Mouse (Mus musculus) yolk sac, embryonic 10.5 days (tissue): Measurements from ENCODE around the gene Gnao1.
A peak's percentile ranks its signal among the peaks of the same experiment; 100 is the strongest.

ENCODE experiments used
- DNase-seq: peaks from one replicate; pipeline ENCODE4 v3.0.0-alpha.2; 2017; ENCODE audit warnings: low spot score

Gene Gnao1

DNA sequence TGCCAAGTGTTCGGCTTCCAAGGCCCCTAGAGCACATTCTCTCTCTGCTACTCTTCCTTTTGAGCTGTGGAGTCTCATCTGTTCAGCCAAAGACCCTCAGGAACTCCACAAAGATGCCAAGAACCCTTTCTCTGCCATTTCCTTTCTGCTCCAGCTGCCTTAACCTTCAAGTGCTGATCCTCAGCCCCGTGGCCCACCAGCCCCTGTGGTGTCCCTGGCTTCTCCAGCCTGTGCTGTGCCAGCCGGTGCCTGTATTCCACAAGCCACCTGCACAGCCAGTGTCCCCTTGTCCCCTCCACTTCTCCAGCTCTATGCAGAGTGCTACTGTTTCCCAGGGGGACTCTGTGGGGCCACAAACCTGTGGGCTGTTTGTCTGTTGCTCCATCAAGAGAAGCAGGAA lies 83.8 kb downstream of the Gnao1 start:
- no peak for DNase-seq

DNA sequence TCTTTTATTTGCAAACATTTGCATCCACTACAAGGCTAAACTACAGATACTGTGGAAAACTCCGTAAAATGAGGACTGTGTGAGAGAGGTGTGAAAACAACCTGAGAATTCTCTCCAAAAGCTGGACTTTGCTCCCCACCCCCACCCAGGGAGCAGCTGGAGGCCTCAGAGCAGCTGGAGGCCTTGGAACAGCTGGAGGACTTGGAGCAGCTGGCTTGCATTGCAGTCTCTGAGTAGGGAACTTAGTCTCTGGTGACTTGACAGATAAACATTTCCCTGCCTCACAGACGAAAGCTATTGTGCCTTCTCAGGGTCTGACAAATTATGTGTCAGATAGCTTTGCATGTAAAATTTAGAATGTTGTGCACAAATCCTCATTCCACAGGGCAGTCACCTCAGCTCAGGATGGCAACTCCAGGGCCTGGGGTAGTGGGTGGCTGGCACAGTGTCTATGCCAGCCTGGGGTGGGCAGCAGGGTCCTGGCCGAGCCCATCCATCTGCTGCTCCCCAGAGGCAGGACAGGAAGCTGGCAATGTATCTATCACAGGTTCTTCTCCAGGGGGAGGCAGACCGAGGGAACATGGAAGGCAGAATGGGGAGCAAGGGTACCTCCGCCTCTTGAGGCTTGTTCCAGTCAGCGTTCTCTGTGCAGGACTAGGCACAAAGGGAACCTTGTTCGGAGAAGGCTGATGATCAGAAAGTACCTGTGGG lies 87.2 kb downstream of the Gnao1 start:
- DNase-seq: no peak

DNA sequence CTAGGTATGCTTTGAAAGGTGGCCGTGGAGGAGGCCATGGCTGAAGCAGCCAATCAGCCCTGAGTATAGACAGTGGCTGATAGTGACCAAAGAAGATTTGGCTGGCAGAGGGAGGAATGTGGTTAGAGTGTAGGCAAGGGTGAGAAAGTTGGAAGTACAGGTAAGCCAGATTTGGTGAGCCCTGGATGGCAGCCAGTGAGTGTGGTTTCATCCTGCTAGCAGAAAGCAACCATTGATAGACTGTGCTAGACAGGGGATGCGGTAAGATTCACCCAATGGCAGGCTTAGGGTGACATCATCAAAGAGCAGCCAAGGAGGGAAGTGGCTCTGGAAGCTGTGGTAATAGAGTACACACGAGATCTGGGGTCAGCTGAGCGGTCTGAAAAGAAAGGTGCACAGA lies 88.8 kb downstream of the Gnao1 start:
- no peak for DNase-seq

DNA sequence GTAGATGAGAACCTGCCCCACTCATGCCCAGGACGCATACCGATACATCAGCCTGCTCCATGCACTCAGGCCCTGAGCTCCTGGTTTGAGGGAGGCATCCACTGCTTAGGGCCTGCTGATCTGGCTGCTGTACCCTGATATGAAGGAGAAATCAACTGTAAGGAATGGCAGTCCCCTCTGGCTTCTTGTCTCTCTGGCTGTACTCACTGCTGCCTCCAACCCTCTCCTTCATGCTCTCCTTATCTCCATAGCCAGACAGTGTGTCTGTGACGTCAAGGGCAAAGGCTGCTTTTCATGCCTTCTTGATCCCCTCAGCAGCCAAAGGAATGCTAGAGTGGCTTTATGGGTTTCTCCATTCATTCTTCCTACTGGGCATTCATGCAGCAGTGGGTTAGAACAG lies 92.3 kb downstream of the Gnao1 start:
- peak; percentile 53 for DNase-seq

DNA sequence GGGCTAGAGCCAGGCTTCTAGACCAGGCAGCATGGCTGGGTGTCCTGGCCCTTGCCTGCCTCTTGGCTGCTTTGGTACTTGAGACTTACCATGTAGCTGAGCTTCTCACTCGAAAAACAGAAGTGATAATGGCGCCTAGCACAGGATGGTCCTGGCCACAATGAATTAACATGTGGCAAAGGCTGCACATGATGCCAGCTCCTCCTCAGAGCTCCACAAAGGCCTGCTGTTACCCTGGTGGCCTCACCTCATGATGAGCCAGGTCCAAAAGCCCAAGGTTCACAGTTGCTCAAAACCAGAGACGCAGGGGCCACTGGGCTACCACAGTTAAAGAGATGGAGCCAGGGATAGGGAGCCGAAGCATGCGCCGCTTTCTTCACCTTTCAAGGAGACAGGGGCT lies 97.2 kb downstream of the Gnao1 start:
- DNase-seq: no peak

DNA sequence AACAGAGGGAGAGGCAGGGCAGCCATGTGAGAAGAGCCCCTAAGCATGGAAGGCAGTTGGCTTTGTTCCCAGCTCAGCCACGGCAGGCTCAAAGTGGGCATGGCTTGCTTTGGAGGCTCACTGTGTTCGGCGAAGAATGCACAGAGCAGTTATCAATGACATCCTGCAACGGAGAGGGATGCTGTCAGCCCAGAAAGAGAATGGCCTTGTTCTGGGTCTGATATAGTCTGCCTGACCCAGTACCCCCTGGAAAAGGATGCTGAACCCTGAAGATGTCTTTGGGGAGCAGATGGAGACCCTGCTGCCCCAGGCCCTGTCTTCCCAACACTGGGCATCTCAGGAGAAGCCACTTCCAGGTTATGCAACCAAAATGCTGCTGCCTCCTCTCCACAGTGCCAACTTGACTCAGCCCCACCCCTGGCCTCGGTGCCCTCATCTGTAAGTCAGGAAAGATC lies 98.2 kb downstream of the Gnao1 start:
- no peak for DNase-seq

DNA sequence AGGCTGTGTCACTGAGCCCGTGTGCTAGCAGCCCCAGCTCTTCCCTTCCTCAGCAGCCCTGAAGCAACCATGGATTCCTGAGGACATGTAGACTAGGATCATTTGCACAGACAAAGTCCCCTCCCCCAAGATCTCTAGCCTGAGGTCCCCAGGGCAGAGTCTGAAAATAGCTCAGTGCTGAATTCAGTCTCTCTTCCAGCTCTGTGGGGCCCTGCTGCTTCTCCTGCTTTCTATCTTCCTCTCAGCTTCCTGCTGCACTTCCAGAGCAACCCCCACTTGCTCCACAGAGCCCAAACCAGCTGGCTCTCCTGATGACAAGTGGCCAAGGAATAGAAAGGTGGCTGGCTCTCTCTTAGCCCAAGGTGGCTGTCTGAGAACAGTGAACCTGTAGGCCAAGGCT lies 98.8 kb downstream of the Gnao1 start:
- DNase-seq: peak; percentile 69

DNA sequence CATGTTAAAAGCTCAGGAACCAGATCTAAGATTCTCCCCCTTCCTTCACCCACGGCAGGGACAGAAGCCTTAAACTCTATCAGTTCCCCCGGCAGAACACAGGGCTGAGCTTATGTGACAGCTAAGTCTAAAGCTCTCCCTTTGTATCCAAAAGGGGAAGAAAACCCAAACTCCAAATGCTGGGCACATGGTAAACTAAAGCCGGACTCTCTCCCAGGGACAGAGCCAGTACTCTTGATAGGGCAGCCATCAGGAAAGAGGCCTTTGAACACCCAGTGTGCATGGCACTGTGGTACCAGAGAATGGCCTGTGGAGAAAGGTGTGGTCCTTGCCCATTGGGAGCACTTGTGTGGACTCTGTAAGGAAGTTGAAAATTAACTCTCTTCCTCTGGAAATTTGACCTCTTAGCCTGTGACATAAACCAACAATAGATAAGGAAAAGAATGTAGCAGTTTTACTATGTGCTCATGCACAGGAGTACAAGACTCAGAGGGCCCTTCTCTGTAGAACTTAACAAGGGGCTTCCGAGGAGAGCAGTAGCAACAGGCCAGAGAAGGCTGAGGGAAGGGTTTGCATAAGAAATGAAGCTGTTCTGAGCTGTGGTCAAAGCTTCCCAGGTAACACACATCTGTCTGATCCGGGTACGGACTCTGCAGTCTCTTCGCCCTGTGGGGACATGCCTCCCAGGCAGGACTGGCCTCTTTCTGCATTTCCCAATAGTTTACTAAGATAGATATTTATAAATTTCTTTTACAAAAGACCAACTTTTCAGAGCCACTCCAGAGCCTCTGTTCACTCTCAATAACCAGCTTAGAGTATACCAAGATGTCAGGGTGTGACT lies 102.2 kb downstream of the Gnao1 start:
- peak; percentile 70 for DNase-seq

DNA sequence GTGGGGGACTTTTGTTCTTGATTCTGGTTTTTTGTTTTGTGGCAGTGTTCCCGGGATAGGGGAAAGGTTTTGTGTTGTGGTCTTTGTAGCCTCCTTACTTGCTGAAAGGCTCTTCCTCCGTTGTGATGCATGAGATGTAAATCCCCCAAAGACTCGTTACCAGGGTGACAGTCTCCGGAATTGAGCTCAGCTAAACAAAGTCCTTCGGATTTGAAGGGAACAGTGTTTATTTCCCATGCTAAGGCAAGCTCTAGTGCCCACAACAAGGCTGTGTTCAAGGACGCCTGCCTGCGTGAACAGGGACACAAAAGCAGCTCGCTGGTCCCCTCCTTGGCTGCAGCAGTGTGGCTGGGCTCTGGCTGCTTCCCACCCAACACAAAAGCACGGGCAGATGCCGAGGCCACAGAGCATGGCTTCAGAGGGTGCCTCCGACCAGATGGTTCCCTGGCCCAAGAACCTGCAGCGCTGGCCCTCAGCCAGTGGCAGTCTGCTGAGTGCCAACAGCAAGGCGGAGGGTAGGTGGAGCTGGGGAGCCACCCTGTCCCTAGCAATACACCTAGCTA lies 108.2 kb downstream of the Gnao1 start:
- no peak for DNase-seq

DNA sequence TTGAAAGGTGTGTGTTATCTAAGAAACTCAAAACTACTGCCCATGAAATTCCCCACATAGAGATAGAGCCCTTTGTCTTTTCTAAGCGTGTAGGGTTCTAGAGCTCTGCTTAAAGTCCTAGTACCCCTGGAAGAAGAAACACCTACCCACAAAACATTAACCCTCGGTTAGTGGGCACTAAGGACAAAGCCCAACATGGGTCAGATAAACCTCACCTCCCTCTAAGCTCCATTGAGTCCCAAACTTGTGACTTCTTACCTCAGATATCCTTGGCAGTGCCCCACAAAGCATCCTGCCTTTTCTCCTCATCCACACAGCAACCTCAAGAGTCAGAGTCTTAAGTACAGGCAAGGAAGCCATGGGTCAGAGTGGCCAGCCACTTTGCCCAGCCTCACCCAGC lies 108.8 kb downstream of the Gnao1 start:
- DNase-seq: no peak

DNA sequence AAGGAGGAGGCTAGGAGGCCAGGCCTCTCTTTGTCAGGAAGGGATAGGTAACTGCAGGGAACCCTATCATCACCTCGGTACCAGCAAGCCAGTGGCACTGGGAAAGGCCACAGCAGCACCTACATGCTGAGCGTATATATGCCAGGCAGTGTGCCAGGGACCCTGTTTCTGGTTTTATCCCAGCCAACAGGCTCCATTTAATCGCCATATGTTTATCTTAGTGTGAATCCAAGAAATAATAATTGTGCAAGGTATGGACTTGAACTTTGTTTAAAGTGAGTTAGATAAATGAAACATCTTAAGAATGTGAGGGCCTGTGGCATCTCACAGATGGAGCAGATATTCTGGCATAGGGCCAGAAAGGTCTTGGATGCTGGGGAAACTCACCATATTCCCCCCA lies 109.7 kb downstream of the Gnao1 start:
- DNase-seq: peak; percentile 22

DNA sequence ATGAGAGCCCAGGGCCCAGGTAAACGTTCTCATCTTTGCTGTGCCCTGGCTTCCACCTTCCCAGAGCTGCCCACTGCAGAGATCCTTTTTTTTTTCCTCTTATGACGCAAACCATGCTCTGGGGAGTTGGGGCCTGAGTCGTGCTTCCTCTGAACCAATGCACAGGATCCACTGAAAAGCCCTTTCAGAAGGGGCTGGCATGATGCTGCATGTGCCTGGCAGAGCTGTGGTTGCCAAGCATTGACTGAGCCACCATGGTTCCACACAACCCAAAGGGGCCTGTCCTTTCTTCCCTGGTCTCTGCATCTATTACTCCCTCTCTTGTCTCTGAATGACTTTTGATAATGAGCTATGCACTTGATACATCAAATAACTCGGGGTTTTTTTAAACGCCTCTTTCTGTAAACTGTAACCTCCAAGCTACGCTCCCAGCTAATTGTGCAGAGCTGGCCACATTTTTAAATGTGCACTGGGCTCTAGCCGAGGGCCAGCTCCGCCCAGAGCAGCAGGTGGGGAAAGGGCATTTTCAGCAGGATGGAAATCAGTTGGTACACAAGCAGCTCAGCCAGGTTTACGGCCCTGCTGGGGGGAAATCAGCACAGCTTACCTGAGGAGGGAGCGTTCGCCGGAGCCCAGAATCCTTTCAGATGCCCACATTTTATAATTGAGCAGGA lies 110.3 kb downstream of the Gnao1 start:
- DNase-seq: no peak

DNA sequence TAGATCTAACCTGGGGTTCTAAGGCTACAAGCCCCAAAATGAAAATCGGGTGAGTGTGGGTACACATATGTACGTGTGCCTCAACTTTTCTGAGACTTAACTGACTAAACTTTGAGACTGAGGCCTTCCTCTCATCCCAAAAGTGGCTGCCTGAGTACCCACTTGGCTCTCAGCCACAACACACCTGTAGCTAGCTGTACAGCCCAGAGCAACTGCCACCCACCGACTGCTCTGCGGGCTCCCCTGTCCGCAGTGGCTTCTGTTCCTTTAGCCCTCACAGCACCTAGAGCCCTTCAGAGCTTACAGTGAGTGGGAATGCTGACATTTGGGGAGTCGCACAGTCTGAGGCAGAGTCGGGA lies 110.8 kb downstream of the Gnao1 start:
- no peak for DNase-seq

DNA sequence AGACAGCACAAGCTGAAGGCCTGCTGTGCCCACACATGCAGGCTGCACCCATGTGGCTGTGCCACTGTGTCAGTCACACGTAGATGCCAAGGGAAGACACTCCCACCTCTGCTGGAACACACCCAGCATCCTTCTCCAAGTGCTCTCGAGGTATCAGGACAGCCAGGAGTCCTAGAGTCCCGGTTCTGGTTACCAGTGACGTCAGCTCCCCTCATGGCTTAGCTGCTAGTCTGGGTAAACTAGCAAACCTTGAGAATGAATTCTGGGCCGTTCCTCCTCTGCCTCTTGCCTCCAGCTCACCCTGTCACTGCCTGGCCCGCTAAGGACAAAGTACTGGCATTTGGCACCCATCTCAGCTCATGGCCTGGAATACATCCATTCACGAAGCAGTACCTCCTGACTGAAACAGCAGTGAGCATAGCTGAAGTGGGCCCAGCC lies 114.2 kb downstream of the Gnao1 start:
- DNase-seq: no peak

DNA sequence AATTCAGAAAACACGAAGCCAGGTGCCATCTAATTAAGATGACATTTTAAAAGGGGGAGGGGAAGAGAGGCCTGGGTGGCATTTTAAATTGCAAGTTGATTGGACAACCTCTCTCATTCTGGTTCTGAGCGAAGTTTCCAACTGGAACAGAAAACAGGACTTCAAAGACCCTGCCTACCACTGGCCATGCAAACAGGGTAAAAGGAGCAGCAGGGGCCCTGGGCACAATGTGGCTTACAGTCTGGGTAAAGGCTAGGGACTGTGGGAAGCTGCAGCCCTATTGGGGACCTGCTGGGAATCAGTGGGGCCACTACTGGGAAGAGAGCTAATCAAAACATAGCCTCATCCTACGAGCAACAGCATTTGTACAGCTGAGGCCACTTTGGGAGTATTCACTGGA lies 115.7 kb downstream of the Gnao1 start:
- DNase-seq: no peak

DNA sequence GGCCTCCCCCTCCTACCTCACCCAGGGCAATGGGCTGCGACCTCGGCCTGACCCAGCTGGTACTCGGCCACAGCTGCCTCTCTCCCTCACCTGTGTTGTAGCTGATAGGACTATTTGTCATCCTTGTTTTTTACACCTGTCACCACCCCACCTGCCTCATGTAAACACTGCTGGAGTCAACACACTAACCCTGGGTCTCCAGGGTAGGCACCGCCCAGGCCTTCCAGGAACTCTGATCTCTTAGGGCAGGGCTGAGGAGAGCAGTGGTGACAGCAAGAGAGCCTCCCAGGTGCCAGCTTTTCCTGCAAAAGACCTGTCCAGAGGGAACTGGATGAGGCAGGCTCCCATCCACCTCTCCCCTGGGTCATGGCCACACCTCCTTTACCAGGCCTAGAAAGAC lies 119.5 kb downstream of the Gnao1 start:
- no peak for DNase-seq

DNA sequence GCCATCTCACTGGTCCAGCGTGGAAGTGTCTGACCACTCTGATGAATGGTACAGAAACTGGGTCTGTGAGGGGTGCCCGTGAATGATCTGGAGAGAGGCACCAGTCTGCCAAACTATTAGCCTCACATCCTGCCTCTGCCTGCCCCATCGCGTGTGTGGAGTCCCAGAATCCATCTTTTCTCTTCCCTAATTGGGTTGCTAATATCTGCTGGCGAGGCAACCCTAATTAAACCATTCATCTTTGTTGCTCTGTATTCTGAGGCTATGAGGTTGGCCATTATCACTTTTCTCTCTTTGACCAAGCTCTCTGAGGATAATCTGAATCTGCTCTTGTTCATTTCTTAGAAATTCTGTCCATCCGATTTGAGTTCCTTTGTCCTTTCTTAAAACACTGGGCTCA lies 121.6 kb downstream of the Gnao1 start:
- DNase-seq: no peak

DNA sequence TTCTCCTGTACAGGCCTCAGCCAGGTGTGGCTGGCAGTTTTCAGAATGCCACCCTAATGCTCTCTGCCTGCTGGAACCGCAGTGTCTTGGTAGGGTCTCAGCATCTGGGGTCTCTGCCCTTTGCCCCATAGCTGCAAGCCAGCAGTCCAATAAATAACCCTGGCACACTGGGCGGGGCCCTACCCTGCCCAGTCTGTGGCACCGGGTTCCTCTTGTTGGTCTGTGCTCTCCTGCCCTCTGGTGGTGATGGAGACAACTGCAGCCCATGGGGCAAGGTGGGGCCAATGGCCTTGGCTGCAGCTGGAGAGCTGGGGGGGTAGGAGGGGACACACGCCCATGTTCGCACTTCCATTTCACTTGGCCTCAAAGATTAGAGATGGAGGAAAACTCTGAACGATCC lies 123.1 kb downstream of the Gnao1 start:
- peak; percentile 60 for DNase-seq

DNA sequence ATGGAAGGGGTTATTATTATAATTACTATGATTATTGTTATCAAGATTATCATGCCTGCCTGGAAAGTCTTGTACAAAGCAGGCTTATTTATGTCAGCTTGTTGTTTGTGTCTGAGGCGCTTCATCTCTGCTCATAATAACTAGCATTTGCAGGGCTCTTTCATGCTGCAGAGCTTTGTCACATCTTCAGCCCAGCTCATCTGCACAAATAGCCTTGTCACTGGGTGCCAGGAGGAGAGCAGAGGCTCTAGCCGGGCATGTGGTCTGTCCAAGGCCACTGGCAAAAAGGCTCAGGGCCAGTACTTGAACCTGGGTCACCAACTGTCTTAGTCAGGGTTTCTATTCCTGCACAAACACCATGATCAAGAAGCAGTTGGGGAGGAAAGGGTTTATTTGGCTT lies 123.5 kb downstream of the Gnao1 start:
- no peak for DNase-seq

DNA sequence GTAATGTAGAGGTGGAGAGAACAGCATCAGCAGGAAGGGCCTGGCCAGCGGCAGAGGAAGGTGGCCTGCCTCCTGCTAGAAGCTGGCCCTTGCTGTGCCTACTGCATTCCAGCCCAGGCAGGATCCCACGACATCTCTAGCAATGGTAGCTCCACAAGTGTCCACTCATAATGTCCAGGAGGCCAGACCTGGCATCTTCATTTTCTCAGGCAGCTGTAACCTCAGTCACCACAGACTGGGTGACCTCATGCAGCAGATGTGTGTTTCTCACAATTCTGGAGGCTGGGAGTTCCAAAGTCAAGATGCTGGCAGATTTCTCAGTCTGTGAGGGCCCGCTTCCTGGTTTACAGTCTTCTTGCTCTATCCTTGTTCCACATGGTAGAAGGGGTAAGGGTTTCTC lies 128.4 kb downstream of the Gnao1 start:
- no peak for DNase-seq

DNA sequence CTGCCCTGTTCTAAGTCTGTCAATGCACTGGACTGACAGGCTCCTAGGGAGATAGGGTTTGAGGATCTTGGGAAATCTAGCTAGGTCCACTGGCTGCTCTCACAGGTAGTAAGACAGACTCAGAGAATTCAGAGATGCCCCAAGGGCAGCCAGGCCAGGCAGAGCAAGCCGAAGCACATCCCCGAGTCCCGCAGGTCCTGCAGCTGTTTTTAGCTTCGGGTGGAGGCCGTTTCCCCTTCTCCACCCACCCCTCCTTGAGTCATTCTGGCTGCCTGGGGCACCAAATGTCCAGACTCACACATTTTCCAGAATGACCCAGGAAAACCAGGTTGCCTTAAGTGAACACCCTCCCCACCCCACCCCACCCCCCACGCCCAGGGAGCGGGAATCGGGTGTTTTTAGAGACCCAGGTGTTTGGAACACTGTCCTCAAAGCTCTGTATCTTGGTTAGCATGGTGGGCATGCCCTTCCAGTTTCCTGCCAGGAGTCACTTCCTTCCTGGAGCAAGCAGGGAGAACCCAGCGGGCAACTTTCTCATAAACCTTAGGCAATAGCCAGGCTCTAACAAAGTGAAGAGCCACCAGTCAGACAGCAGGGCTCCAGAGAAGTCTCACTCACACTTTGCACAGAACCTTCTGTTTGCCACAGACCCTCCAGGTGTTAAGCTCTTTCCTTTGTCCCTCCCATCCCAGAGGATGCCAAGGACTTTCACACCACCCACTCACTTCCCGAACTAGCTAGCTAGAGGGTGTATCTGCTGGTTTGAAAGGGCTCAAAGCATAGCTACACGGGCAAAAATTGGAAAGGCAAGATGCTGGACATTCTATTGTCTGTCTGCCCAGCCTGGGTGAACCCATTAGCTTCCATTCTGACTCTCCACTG lies 131.0 kb downstream of the Gnao1 start:
- DNase-seq: no peak

DNA sequence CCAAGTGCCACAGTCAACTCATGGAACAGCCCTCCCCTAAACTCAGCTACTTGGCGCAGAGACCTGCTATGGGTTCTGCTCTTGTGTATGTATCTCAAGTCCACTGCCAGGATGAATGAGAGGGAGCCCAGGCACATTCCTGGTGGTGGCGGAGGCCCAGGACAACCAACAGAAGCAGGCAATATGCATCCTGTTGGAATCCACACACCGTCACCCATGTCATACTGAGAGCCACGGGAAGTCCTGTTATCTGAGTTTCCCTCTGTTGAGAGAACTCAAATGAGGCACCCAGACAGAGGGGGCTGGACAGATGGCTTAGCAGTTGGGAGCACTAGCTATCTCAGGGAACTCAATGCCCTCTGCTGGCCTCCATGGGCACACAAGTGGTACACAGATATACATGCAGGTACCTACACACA lies 131.9 kb downstream of the Gnao1 start:
- no peak for DNase-seq
